Mouse (Mus musculus) large intestine, adult 2 months (tissue): ENCODE measurements around the gene Cuedc1. TPM values are rescaled to one million over a fixed set of nuclear protein-coding genes. Genes with fewer than 3 reads are reported as not detected.
"Not testable (repeated sequence)": the region's sequence is repeated elsewhere in the genome, so short reads cannot be mapped to it uniquely, and the experiment has no call there.

Source experiments
- DNase-seq: peaks from one replicate; pipeline ENCODE4 v3.0.0-alpha.2; 2012; ENCODE audit warnings: low read depth, low spot score
- WGBS: fragments of 180-500 bp; shearing (Covaris S2); methylation state at CpG from one replicate; pipeline ENCODE4 v1.1.7; 2018; 5-methylcytosine and 5-hydroxymethylcytosine counted together
- polyA plus RNA-seq: library from polyadenylated mRNA; depleted of rRNA; stranded (reverse); fragments of >200 nt; gene quantifications from 2 replicates; pipeline ENCODE4 v1.2.3, GENCODE M21; 2012

Cuedc1 gene
- polyA plus RNA-seq, 1 experiment, result 11.2 TPM

DNA sequence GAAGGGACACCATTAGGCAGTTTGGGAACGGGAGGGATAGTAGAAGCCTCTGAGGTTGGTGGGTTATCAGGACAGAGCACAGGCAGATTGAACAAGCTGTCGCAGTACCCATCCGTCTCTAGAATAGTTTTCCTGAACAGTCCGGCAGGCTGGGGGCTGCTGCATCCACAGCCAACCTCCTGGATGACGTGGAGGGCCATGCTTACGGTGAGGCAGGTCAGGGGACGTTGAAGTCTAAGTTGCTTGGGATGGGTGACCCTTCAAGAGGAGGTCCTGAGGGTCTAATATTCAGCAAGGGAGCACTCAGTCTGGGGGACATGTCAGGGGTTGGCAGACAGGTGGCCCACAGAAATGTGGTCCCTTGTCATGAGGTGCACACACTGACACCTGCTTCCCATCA lies 90.8 kb downstream of the Cuedc1 start:
- no peak for DNase-seq
- 94% methylated on average over 7 of the region's 7 CpGs for WGBS

DNA sequence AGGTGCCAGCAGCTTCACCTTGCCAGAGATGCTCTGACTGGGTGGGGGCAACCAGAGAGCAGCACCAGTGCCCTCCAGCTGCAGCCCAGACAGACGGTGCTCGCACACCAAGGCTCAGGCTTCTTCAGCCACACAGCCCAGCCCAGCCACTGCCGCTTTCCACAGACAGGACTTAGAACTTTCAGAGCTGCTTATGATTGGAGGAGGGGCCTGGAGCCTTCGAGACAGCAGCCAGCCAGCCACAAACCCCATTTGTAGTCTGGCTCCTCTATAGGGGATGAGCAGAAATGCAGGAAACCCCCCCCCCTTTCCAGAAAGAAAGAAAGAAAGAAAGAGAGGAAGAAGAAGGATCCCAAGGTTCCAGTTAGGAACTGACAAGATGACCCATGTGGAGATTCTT lies 94.7 kb downstream of the Cuedc1 start:
- DNase-seq, result no peak
- WGBS, result 33% methylated on average over 4 of the region's 4 CpGs

DNA sequence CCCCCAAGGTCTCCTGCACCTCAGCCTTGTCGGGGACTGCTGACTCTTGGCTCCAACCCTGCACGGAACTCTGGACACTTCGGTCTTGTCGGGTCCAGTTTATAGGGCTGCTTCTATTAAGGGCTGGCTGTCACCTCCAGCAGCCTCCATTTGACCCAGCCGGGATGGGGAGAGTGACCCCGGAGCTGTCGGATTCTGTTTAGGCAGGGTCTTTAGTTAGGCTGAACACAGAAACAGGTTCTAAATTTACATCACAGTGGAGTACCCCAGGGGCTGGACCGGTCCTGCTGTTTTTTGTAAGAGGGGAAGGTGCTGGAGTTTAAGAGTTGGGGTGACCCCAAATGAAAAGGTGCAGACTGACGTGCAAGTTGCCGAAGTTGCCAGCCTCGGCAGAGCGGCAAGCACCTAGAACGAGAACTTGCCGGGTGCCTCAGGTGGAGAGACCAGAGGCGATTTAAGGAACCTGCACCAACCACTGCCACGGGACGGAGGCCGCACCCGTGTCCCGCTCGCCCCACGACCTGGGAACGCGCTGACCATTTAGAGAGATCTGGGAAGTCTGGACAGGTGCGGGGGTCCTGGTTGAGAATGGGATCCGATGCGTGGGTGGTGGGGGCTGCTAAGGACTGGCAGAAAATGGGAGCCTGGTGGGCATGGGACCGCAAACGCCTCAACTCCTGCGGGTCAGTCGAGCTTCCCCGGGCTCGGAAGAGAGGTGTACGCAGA lies 95.4 kb downstream of the Cuedc1 start:
- no peak for DNase-seq
- WGBS, result 21% methylated on average over 34 of the region's 34 CpGs

DNA sequence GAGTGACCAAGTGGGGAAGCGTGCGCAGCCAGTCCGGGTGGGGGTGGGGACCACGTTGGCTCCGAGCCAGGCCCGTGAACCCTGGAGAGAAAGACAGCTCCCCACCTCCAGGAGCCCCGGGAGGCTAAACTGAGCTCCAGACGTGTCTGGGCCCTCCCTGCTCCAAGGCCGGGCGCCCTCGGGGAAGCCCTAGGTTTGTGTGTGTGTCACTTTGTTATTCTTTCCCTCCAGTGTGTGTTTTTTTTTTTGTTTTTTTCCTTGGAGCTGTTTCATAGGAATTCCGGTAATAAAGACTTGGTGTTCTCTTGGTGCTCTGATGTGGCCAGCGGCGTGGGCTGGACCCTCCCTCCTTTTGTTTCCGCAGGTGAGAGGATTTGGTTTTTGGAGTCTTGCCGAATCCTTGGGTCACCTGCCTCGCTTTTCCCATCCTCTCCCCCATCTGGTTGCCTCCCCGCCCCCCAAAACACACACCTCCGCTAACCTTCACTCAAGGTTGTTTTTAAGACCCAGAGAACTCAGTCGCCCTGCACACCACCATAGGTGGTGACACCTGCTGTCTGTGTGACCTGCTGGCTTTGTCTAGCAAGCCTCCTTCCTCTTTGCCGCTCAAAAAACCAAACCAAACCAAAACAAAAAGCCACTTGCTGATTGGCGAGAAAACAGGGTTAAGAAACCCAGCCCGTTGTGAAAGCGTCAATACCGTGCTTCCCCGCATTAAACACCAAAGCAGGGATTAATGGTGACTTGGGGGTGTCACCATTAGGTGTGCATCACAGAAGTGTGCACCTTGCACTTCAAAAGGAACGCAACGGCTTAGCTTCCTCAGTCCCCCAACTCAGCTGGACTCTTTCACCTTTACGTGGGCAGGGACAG lies 96.2 kb downstream of the Cuedc1 start:
- DNase-seq, result no peak

DNA sequence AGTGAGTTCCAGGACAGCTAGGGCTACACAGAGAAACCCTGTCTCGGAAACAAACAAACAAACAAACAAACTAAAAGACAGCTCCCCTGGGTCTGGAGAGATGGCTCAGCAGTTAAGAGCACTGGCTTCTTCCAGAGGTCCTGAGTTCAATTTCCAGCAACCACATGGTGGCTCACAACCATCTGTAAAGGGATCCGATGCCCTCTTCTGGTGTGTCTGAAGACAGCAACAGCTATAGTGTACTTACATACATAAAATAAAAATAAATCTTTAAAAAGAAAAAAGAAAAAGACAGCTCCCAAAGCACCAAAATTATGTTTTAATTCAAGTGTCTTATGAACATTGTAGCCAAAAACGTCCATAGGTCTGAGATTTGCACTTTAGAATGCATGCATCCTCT lies 97.8 kb downstream of the Cuedc1 start:
- DNase-seq, result not testable (repeated sequence)
- WGBS, result 87% methylated on average over 3 of the region's 3 CpGs

More for the DNA sequence above, 96.2 kb downstream of the Cuedc1 start:
- WGBS, result 17% methylated on average over 29 of the region's 29 CpGs

DNA sequence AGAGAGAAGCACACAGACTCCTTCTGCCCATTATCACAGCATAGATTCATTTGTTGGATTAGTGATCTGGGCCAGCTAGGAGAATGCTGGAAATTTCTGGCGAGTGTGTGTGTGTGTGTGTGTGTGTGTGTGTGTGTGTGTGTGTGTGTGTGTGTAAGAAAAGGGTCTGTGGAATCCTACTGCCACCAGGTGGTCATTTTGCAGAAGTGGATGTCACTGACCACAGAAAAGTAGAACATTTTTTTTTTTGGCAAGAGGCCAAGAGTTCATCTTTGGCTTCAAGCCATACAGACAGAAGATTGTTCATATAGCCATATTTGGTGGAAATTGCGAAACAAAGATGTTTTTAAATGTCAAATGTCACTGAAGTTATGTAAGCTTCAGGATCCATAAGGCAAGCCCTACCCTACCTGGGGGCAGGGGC lies 99.3 kb downstream of the Cuedc1 start:
- WGBS, result 0% methylated on average over 2 of the region's 2 CpGs
- DNase-seq, result no peak

DNA sequence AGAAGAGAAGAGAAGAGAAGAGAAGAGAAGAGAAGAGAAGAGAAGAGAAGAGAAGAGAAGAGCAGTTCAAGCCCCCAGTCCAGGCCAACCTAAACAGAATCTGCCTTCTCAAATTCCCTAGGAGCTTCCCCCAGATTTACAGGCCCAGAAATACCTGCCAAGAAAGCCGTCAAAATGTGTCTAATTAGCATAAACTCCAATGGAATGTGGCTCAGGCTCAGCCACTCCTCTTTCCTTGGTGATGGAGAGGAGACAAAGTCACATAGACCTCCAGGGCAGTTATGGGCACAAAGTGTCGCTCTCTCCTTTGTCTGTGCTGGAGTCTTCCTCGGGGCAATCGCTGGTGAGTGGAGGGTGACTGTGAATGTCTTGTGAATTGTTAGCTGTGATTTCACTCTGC lies 100.4 kb downstream of the Cuedc1 start:
- no peak for DNase-seq
- 48% methylated on average over 4 of the region's 4 CpGs for WGBS

GRCm38 (mm10) chr11:88201172-88201571 lies 103.3 kb downstream of the Cuedc1 start:
- no peak for DNase-seq
- WGBS, result 64% methylated on average over 2 of the region's 2 CpGs

- 68% methylated on average over 2 of the region's 2 CpGs for WGBS
- DNase-seq, result no peak
Observed at GRCm38 (mm10) chr11:88202077-88202476, 104.2 kb downstream of the Cuedc1 start.

- under 1% methylated on average over 51 of the region's 51 CpGs for WGBS
- DNase-seq, result peak; percentile 85
Observed at GRCm38 (mm10) chr11:88203712-88204532, 106.1 kb downstream of the Cuedc1 start, which contains the start of gene Mrps23. Gene Mrps23, plus strand, starts transcription at chr11:88204388.

GRCm38 (mm10) chr11:88204593-88205368 lies 106.9 kb downstream of the Cuedc1 start:
- 20% methylated on average over 30 of the region's 30 CpGs for WGBS
- no peak for DNase-seq

GRCm38 (mm10) chr11:88206576-88206975 lies 108.7 kb downstream of the Cuedc1 start:
- WGBS, result 63% methylated on average over 8 of the region's 8 CpGs
- DNase-seq, result not testable (repeated sequence)

DNA sequence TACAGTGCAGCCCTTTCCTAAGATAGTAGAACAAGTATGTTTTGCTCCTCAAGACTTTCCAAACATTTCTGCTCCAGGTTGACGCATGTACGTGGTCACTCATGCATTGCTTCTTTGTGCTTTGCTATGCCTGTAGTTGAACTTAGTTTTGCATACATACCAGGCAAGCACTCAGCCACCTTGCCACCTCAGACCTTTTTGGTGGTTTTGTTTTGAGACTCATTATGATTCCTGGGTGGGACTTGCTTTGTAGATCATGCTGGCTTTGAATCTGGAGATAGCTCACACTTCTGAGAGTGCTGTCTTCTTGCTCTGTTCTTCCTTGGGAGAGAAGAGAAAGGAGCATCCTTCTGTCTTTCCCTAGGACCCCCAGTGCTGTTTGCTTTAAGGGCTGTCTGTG lies 109.8 kb downstream of the Cuedc1 start:
- WGBS, result 97% methylated on average over 2 of the region's 2 CpGs
- DNase-seq, result no peak

GRCm38 (mm10) chr11:88211824-88212582 lies 114.1 kb downstream of the Cuedc1 start:
- DNase-seq, result no peak
- WGBS, result 77% methylated on average over 5 of the region's 5 CpGs

- 16% methylated on average over 6 of the region's 6 CpGs for WGBS
- no peak for DNase-seq
Observed at GRCm38 (mm10) chr11:88213757-88214156, 115.9 kb downstream of the Cuedc1 start.

DNA sequence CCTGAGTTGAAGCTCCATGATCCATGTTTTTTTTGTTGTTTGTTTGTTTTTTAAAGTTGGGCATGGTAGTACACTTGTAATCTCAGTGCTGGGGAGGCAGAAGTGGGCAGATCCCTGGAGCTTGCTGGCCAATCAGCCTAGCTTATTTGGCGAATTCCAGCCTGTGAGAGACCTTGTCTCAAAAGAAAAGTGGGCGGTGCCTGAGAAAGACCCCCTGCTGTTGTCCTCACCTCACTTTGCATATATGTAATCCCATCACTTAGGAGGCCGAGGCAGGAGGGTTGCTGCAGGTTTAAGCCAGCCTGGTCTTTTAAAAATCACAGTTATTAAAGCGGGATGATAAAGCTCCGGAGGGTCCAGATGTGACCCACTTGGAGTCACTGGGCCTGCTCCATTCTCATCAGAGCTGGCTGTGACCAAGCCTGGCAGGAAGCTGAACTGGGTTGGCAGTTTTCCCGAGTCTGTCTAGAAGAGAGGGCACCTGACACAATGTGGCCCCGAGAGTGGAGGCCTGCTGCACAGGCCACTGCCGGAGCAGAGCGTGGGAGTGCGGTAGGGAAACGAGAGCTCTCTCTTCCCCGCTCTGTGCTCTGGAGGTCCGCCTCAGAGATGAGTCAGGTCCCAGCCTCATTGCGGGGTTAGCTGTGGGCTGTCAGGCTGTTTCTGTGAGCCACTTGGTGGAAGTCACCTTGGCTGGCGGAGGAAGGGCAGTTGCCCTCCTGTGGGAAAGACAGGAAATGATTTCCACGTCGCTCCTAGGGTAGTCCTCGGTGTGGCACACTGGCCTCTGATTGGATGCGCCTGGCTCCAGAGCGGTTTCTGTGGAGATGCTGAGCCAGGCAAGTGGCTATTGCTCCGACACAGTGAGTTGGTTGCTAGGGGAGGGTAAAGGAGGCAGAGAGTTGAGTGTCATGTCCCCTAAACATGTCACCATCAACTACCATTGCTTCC lies 117.3 kb downstream of the Cuedc1 start:
- no peak for DNase-seq
- WGBS, result 77% methylated on average over 21 of the region's 21 CpGs

GRCm38 (mm10) chr11:88216231-88216685 lies 118.4 kb downstream of the Cuedc1 start:
- 28% methylated on average over 10 of the region's 10 CpGs for WGBS
- no peak for DNase-seq
